Mouse (Mus musculus): ENCODE measurements around the gene Ly6g6f.

Gene Ly6g6f

GRCm38 (mm10) chr17:35031272-35031671, 54.1 kb downstream of the Ly6g6f start:
- no peak for DNase-seq (ENCODE audit: low read depth, low spot score)
